Mouse (Mus musculus): ENCODE results near the gene Ubr1. TPM values are rescaled to one million over a fixed set of nuclear protein-coding genes. Genes with fewer than 3 reads are reported as not detected.
"Not testable (repeated sequence)": the region's sequence is repeated elsewhere in the genome, so short reads cannot be mapped to it uniquely, and the experiment has no call there.

The Ubr1 gene
- total and polyA plus RNA-seq, 2 experiments from 2014 or later = 25.0 to 29.8 TPM

GRCm38 (mm10) chr2:121007925-121008663 is 37.6 kb upstream of the Ubr1 start, which contains the start of gene Ccndbp1:
Gene Ccndbp1, plus strand, starts transcription at chr2:121008403.
- H3K27me3 ChIP-seq (ENCODE audit: insufficient read depth, low read length) = no peaks in the 10 kb centered on the region
- H3K4me1 ChIP-seq (ENCODE audit: insufficient read depth) = peaks cover 6% of the 10 kb centered on the region; the same call in 1 of the 2 replicates
- H3K4me3 ChIP-seq (ENCODE audit: low read depth, low read length) = peak within 1 kb of the TSS; percentile 84
- peak; percentile 87 for DNase-seq
- peak; percentile 98 for ATAC-seq
- WGBS = 2% methylated on average over 34 of the region's 34 CpGs
- peak within 1 kb of the TSS; percentile 88 for H3K4me2 ChIP-seq (ENCODE audit: low read depth)
- H3K27ac ChIP-seq (ENCODE audit: low read depth, low read length) = peak within 1 kb of the TSS; percentile 50; the same call in 1 of the 2 replicates
- peaks cover 28% of the 10 kb centered on the region for H3K36me3 ChIP-seq (ENCODE audit: insufficient read depth)
- H3K9ac ChIP-seq = peak within 1 kb of the TSS; percentile 70
- no peak for TF ChIP-seq CTCF (IDR thresholded peaks at IDR 0.05; ENCODE audit: low read depth)
- H3K9me3 ChIP-seq (ENCODE audit: low read length) = no peaks in the 10 kb centered on the region

GRCm38 (mm10) chr2:121006986-121007385 is 36.5 kb upstream of the Ubr1 start:
- H3K4me3 ChIP-seq (ENCODE audit: low read depth, low read length) = no peak overlapping the region
- H3K36me3 ChIP-seq (ENCODE audit: insufficient read depth) = peaks cover 18% of the 10 kb centered on the region
- WGBS = 89% methylated on average over 1 of the region's 1 CpGs
- no peaks in the 10 kb centered on the region for H3K9me3 ChIP-seq (ENCODE audit: low read length)
- H3K4me2 ChIP-seq (ENCODE audit: low read depth) = no peak overlapping the region
- H3K27ac ChIP-seq (ENCODE audit: low read depth, low read length) = no peak overlapping the region
- H3K9ac ChIP-seq = no peak overlapping the region
- H3K27me3 ChIP-seq (ENCODE audit: insufficient read depth, low read length) = no peaks in the 10 kb centered on the region
- peaks cover 6% of the 10 kb centered on the region; the same call in 1 of the 2 replicates for H3K4me1 ChIP-seq (ENCODE audit: insufficient read depth)
- ATAC-seq = no peak
- TF ChIP-seq CTCF (IDR thresholded peaks at IDR 0.05; ENCODE audit: low read depth) = no peak
- DNase-seq = no peak

- ATAC-seq = no peak
These were observed 33.7 kb upstream of the Ubr1 start for GRCm38 (mm10) chr2:121004018-121004811.

GRCm38 (mm10) chr2:121003586-121003985 is 33.1 kb upstream of the Ubr1 start:
- Histone ChIP-seq H3K36me3 (ENCODE audit: insufficient read depth) (peaks cover 16% of the 10 kb centered on the region), H3K27me3 (ENCODE audit: insufficient read depth, low read length) (no peaks in the 10 kb centered on the region), H3K4me3 (ENCODE audit: low read depth, low read length) (no peak overlapping the region), H3K9me3 (ENCODE audit: low read length) (no peaks in the 10 kb centered on the region), H3K4me2 (ENCODE audit: low read depth) (no peak overlapping the region), H3K4me1 (ENCODE audit: insufficient read depth) (no peaks in the 10 kb centered on the region), H3K27ac (ENCODE audit: low read depth, low read length) (no peak overlapping the region), H3K9ac (no peak overlapping the region)
- DNase-seq = peak; percentile 2
- ATAC-seq = no peak
- peak; percentile 40; the same call in 1 of the 2 replicates for TF ChIP-seq CTCF (IDR thresholded peaks at IDR 0.05; ENCODE audit: low read depth)
- 75% methylated on average over 2 of the region's 2 CpGs for WGBS

More at GRCm38 (mm10) chr2:121004018-121004811, 33.7 kb upstream of the Ubr1 start:
- Histone ChIP-seq H3K4me2 (ENCODE audit: low read depth) (no peak overlapping the region), H3K36me3 (ENCODE audit: insufficient read depth) (peaks cover 14% of the 10 kb centered on the region), H3K27ac (ENCODE audit: low read depth, low read length) (no peak overlapping the region), H3K4me3 (ENCODE audit: low read depth, low read length) (no peak overlapping the region), H3K4me1 (ENCODE audit: insufficient read depth) (peaks cover 4% of the 10 kb centered on the region; the same call in 1 of the 2 replicates), H3K9ac (no peak overlapping the region), H3K9me3 (ENCODE audit: low read length) (no peaks in the 10 kb centered on the region), H3K27me3 (ENCODE audit: insufficient read depth, low read length) (no peaks in the 10 kb centered on the region)
- no peak for DNase-seq
- no peak for TF ChIP-seq CTCF (IDR thresholded peaks at IDR 0.05; ENCODE audit: low read depth)
- WGBS = 90% methylated on average over 7 of the region's 7 CpGs

DNA sequence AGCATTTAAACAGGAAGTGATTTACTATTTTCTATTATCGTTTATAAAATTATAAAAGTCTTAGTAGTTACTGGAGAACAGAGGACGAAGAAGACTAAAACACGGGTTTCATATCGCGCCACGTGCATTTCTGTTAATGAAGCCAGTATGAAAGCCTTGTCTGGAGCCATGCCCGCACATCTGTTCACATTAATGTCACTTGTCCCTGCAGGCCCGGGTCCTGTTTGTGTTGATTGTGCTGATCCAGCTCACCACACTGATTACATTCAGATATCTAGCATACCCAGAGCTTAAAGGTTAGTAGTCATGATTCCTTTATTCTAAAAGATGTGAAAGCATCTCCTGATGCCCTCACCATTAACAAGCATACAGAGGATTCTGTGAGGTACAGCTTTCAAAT is 28.3 kb upstream of the Ubr1 start:
- Histone ChIP-seq H3K4me2 (ENCODE audit: low read depth) (no peak overlapping the region), H3K4me3 (ENCODE audit: low read depth, low read length) (no peak overlapping the region), H3K27ac (ENCODE audit: low read depth, low read length) (no peak overlapping the region), H3K36me3 (ENCODE audit: insufficient read depth) (peaks cover 19% of the 10 kb centered on the region), H3K9ac (no peak overlapping the region), H3K4me1 (ENCODE audit: insufficient read depth) (no peaks in the 10 kb centered on the region), H3K9me3 (ENCODE audit: low read length) (no peaks in the 10 kb centered on the region), H3K27me3 (ENCODE audit: insufficient read depth, low read length) (no peaks in the 10 kb centered on the region)
- TF ChIP-seq CTCF (IDR thresholded peaks at IDR 0.05; ENCODE audit: low read depth) = no peak
- WGBS = 87% methylated on average over 8 of the region's 8 CpGs
- no peak for DNase-seq
- no peak for ATAC-seq

- H3K4me2 ChIP-seq (ENCODE audit: low read depth); H3K9ac ChIP-seq; ATAC-seq; H3K27me3 ChIP-seq (ENCODE audit: insufficient read depth, low read length); H3K9me3 ChIP-seq (ENCODE audit: low read length); H3K4me3 ChIP-seq (ENCODE audit: low read depth, low read length); DNase-seq; H3K4me1 ChIP-seq (ENCODE audit: insufficient read depth); H3K27ac ChIP-seq (ENCODE audit: low read depth, low read length): not testable (repeated sequence)
- H3K36me3 ChIP-seq (ENCODE audit: insufficient read depth) = peaks cover 23% of the 10 kb centered on the region
- 78% methylated on average over 1 of the region's 1 CpGs for WGBS
These were observed 26.1 kb upstream of the Ubr1 start for GRCm38 (mm10) chr2:120996607-120997006.

- ATAC-seq = no peak
- Histone ChIP-seq H3K27me3 (ENCODE audit: insufficient read depth, low read length) (no peaks in the 10 kb centered on the region), H3K27ac (ENCODE audit: low read depth, low read length) (no peak overlapping the region), H3K4me1 (ENCODE audit: insufficient read depth) (no peaks in the 10 kb centered on the region), H3K4me3 (ENCODE audit: low read depth, low read length) (no peak overlapping the region), H3K36me3 (ENCODE audit: insufficient read depth) (peaks cover 24% of the 10 kb centered on the region), H3K9ac (no peak overlapping the region), H3K9me3 (ENCODE audit: low read length) (no peaks in the 10 kb centered on the region), H3K4me2 (ENCODE audit: low read depth) (no peak overlapping the region)
- no peak for TF ChIP-seq CTCF (IDR thresholded peaks at IDR 0.05; ENCODE audit: low read depth)
- 80% methylated on average over 4 of the region's 4 CpGs for WGBS
- no peak for DNase-seq
These were observed 20.7 kb upstream of the Ubr1 start for GRCm38 (mm10) chr2:120991196-120991595.
